Mouse (Mus musculus): ENCODE measurements around the gene Prkce. TPM values are rescaled to one million over a fixed set of nuclear protein-coding genes. Genes with fewer than 3 reads are reported as not detected.

The Prkce gene
- total and polyA plus RNA-seq, 3 experiments: 6.1 to 27.3 (median 26.0) TPM

GRCm38 (mm10) chr17:86337076-86337475 lies 169.5 kb downstream of the Prkce start:
- intact Hi-C loops (cut with DNase I): no loop called here
- Histone ChIP-seq H3K27me3 (ENCODE audit: control insufficient read depth, insufficient read depth, low read length) (no peaks in the 10 kb centered on the region), H3K9ac (ENCODE audit: low read depth, low read length) (no peak overlapping the region), H3K36me3 (ENCODE audit: control insufficient read depth, insufficient read depth, low read length) (no peaks in the 10 kb centered on the region), H3K4me1 (ENCODE audit: control insufficient read depth, insufficient read depth, low read length) (peaks cover 17% of the 10 kb centered on the region), H3K4me3 (no peak overlapping the region), H3K79me2 (replicated peaks; ENCODE audit: control insufficient read depth, insufficient read depth, low read length) (peaks cover 3% of the 10 kb centered on the region), H3K27ac (peak overlapping the region; percentile 26; the same call in 1 of the 2 replicates)
- WGBS: 43% methylated on average over 3 of the region's 3 CpGs
- DNase-seq: peak in 1 of 2 experiments; percentile 72
- no peak for TF ChIP-seq POLR2A (IDR thresholded peaks at IDR 0.05; ENCODE audit: insufficient read depth, low read depth, low read length)
- peak; percentile 58; the same call in 1 of the 2 replicates for TF ChIP-seq EP300 (IDR thresholded peaks at IDR 0.05; ENCODE audit: insufficient read depth, low read depth, low read length)

- H3K36me3 ChIP-seq (ENCODE audit: control insufficient read depth, insufficient read depth, low read length): no peaks in the 10 kb centered on the region
- no peak overlapping the region for H3K9ac ChIP-seq (ENCODE audit: low read depth, low read length)
- H3K27me3 ChIP-seq (ENCODE audit: control insufficient read depth, insufficient read depth, low read length): no peaks in the 10 kb centered on the region
- H3K4me1 ChIP-seq (ENCODE audit: control insufficient read depth, insufficient read depth, low read length): peaks cover 17% of the 10 kb centered on the region
- WGBS: 73% methylated on average over 5 of the region's 5 CpGs
- DNase-seq: no peak
- intact Hi-C loops (cut with DNase I): no loop called here
- no peak overlapping the region for H3K4me3 ChIP-seq
- TF ChIP-seq POLR2A (IDR thresholded peaks at IDR 0.05; ENCODE audit: insufficient read depth, low read depth, low read length) (no peak), CTCF (IDR thresholded peaks at IDR 0.05) (no peak), EP300 (IDR thresholded peaks at IDR 0.05; ENCODE audit: insufficient read depth, low read depth, low read length) (no peak)
- H3K79me2 ChIP-seq (replicated peaks; ENCODE audit: control insufficient read depth, insufficient read depth, low read length): peaks cover 3% of the 10 kb centered on the region
- H3K27ac ChIP-seq: no peak overlapping the region
Measured at GRCm38 (mm10) chr17:86338328-86338727, 170.7 kb downstream of the Prkce start.

GRCm38 (mm10) chr17:86344032-86344431 lies 176.4 kb downstream of the Prkce start:
- H3K4me1 ChIP-seq (ENCODE audit: control insufficient read depth, insufficient read depth, low read length): peaks cover 5% of the 10 kb centered on the region
- intact Hi-C loops (cut with DNase I): no loop called here
- peak overlapping the region; percentile 45 for H3K27ac ChIP-seq
- no peaks in the 10 kb centered on the region for H3K27me3 ChIP-seq (ENCODE audit: control insufficient read depth, insufficient read depth, low read length)
- no peaks in the 10 kb centered on the region for H3K36me3 ChIP-seq (ENCODE audit: control insufficient read depth, insufficient read depth, low read length)
- H3K9ac ChIP-seq (ENCODE audit: low read depth, low read length): no peak overlapping the region
- peak in 1 of 2 experiments; percentile 38 for DNase-seq
- no peaks in the 10 kb centered on the region for H3K79me2 ChIP-seq (replicated peaks; ENCODE audit: control insufficient read depth, insufficient read depth, low read length)
- TF ChIP-seq CTCF (IDR thresholded peaks at IDR 0.05) (no peak), POLR2A (IDR thresholded peaks at IDR 0.05; ENCODE audit: insufficient read depth, low read depth, low read length) (no peak), EP300 (IDR thresholded peaks at IDR 0.05; ENCODE audit: insufficient read depth, low read depth, low read length) (no peak)
- 37% methylated on average over 8 of the region's 8 CpGs for WGBS
- no peak overlapping the region for H3K4me3 ChIP-seq

- H3K36me3 ChIP-seq (ENCODE audit: control insufficient read depth, insufficient read depth, low read length): no peaks in the 10 kb centered on the region
- TF ChIP-seq CTCF (IDR thresholded peaks at IDR 0.05) (no peak), POLR2A (IDR thresholded peaks at IDR 0.05; ENCODE audit: insufficient read depth, low read depth, low read length) (no peak), EP300 (IDR thresholded peaks at IDR 0.05; ENCODE audit: insufficient read depth, low read depth, low read length) (no peak)
- intact Hi-C loops (cut with DNase I): no loop called here
- WGBS: 92% methylated on average over 22 of the region's 22 CpGs
- H3K4me1 ChIP-seq (ENCODE audit: control insufficient read depth, insufficient read depth, low read length): peaks cover 6% of the 10 kb centered on the region
- H3K4me3 ChIP-seq: no peak overlapping the region
- H3K27ac ChIP-seq: no peak overlapping the region
- no peaks in the 10 kb centered on the region for H3K27me3 ChIP-seq (ENCODE audit: control insufficient read depth, insufficient read depth, low read length)
- H3K79me2 ChIP-seq (replicated peaks; ENCODE audit: control insufficient read depth, insufficient read depth, low read length): no peaks in the 10 kb centered on the region
- DNase-seq: no peak
- no peak overlapping the region for H3K9ac ChIP-seq (ENCODE audit: low read depth, low read length)
Measured at GRCm38 (mm10) chr17:86345234-86346005, 177.8 kb downstream of the Prkce start.

- peaks cover 2% of the 10 kb centered on the region; the same call in 1 of the 2 replicates for H3K79me2 ChIP-seq (replicated peaks; ENCODE audit: control insufficient read depth, insufficient read depth, low read length)
- H3K36me3 ChIP-seq (ENCODE audit: control insufficient read depth, insufficient read depth, low read length): peaks cover 2% of the 10 kb centered on the region; the same call in 1 of the 2 replicates
- peak; percentile 66 to 76 for DNase-seq
- WGBS: 36% methylated on average over 3 of the region's 3 CpGs
- H3K27ac ChIP-seq: peak overlapping the region; percentile 68
- no peak for TF ChIP-seq POLR2A (IDR thresholded peaks at IDR 0.05; ENCODE audit: insufficient read depth, low read depth, low read length)
- TF ChIP-seq CTCF (IDR thresholded peaks at IDR 0.05): no peak
- no peak for TF ChIP-seq EP300 (IDR thresholded peaks at IDR 0.05; ENCODE audit: insufficient read depth, low read depth, low read length)
- no peak overlapping the region for H3K4me3 ChIP-seq
- H3K27me3 ChIP-seq (ENCODE audit: control insufficient read depth, insufficient read depth, low read length): no peaks in the 10 kb centered on the region
- no peak overlapping the region for H3K9ac ChIP-seq (ENCODE audit: low read depth, low read length)
- H3K4me1 ChIP-seq (ENCODE audit: control insufficient read depth, insufficient read depth, low read length): peaks cover 11% of the 10 kb centered on the region
- intact Hi-C loops (cut with DNase I): no loop called here
Measured at GRCm38 (mm10) chr17:86350236-86350635, 182.7 kb downstream of the Prkce start.

GRCm38 (mm10) chr17:86350791-86351261 lies 183.2 kb downstream of the Prkce start:
- DNase-seq: peak; percentile 72 to 73
- peak overlapping the region; percentile 24; the same call in 1 of the 2 replicates for H3K4me3 ChIP-seq
- peaks cover 2% of the 10 kb centered on the region; the same call in 1 of the 2 replicates for H3K36me3 ChIP-seq (ENCODE audit: control insufficient read depth, insufficient read depth, low read length)
- H3K27ac ChIP-seq: peak overlapping the region; percentile 68
- 9% methylated on average over 12 of the region's 12 CpGs for WGBS
- peaks cover 12% of the 10 kb centered on the region for H3K4me1 ChIP-seq (ENCODE audit: control insufficient read depth, insufficient read depth, low read length)
- H3K27me3 ChIP-seq (ENCODE audit: control insufficient read depth, insufficient read depth, low read length): no peaks in the 10 kb centered on the region
- intact Hi-C loops (cut with DNase I): no loop called here
- TF ChIP-seq POLR2A (IDR thresholded peaks at IDR 0.05; ENCODE audit: insufficient read depth, low read depth, low read length) (no peak), EP300 (IDR thresholded peaks at IDR 0.05; ENCODE audit: insufficient read depth, low read depth, low read length) (0 out of 2 replicates have a peak, but pooled peaks have one; percentile 36)
- 0 out of 2 replicates have a peak overlapping the region, but pooled peaks have one; percentile 13 for H3K9ac ChIP-seq (ENCODE audit: low read depth, low read length)
- H3K79me2 ChIP-seq (replicated peaks; ENCODE audit: control insufficient read depth, insufficient read depth, low read length): peaks cover 2% of the 10 kb centered on the region; the same call in 1 of the 2 replicates
